Mouse (Mus musculus) lung, postnatal 0 days (tissue): ENCODE results near the gene Camta1.

ENCODE experiments used
- CTCF ChIP-seq: IDR thresholded peaks from 2 replicates; pipeline ENCODE4 v1.5.1; 2016; ENCODE audit warnings: antibody characterized with exemption, mild to moderate bottlenecking
- EP300 ChIP-seq: IDR thresholded peaks from 2 replicates; pipeline ENCODE4 v1.6.1; 2016; ENCODE audit warnings: antibody characterized with exemption, mild to moderate bottlenecking, control low read depth

DNA sequence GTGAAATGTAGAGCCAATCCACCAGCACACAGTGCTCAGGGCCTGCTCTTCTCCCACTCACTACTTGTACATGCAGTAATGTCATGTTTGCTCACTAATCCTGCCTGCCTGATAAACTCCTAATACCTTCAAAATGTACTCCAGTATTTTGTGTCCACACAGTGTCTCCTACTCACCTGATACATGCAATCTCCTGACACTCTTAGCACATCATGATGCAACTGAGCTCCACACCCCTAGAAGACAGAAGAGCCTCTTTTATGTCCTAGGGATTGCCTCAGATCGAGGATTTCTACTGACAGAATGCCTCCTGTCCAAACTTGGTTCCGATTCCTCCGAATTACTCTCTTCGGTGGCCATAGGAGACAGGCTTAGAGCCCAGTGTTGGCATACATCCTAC lies 48.0 kb downstream of the Camta1 start:
- TF ChIP-seq CTCF, result no peak
- TF ChIP-seq EP300, result no peak
